Mouse (Mus musculus) adrenal gland (tissue): Measurements from ENCODE around the gene Trim3.

ENCODE experiments used
- intact Hi-C: fragments of 180-260 bp; cut with DNase I; formaldehyde crosslinking; loops from one replicate; pipeline ENCODE4 v1.15.1; 2025

Gene Trim3

GRCm38 (mm10) chr7:105563367-105563766 is 70.0 kb downstream of the Trim3 start:
- intact Hi-C loops, result no loop called here

- intact Hi-C loops, result no loop called here
Measured at GRCm38 (mm10) chr7:105562317-105562716, 71.1 kb downstream of the Trim3 start.

GRCm38 (mm10) chr7:105559016-105559415 is 74.4 kb downstream of the Trim3 start:
- intact Hi-C loops, result loop anchor here (10.0 kb wide), 1 partner anchor 176 kb away; the partner anchor contains the start of genes Ilk and Rrp8

GRCm38 (mm10) chr7:105557671-105558070 is 75.7 kb downstream of the Trim3 start:
- intact Hi-C loops, result loop anchor here (10.0 kb wide), 1 partner anchor 177 kb away; the partner anchor contains the start of genes Ilk and Rrp8

GRCm38 (mm10) chr7:105556406-105556805 is 77.0 kb downstream of the Trim3 start:
- intact Hi-C loops, result loop anchor here (10.0 kb wide), 1 partner anchor 178 kb away; the partner anchor contains the start of genes Ilk and Rrp8

GRCm38 (mm10) chr7:105555571-105555970 is 77.8 kb downstream of the Trim3 start:
- intact Hi-C loops, result loop anchor here (10.0 kb wide), 1 partner anchor 179 kb away; the partner anchor contains the start of genes Ilk and Rrp8
